Mouse (Mus musculus) thymus, adult 2 months (tissue): ENCODE data around the gene Mpp6. TPM values are rescaled to one million over a fixed set of nuclear protein-coding genes. Genes with fewer than 3 reads are reported as not detected.
A peak's percentile ranks its signal among the peaks of the same experiment; 100 is the strongest.

Experiments used
- DNase-seq: peaks from one replicate; pipeline ENCODE4 v3.0.0; 2021
- H3K27ac ChIP-seq: fragments of 200-500 bp; 2 replicates; pipeline ENCODE4 v1.5.1; 2012; ENCODE audit warnings: low read length, control low read depth; ENCODE audit not compliant: control insufficient read depth, insufficient read depth
- H3K27me3 ChIP-seq: fragments of 200-500 bp; 2 replicates; pipeline ENCODE4 v1.6.1; 2012; ENCODE audit warnings: mild to moderate bottlenecking, low read length, moderate library complexity, mixed read lengths; ENCODE audit not compliant: control insufficient read depth, insufficient read depth
- H3K36me3 ChIP-seq: fragments of 200-500 bp; 2 replicates; pipeline ENCODE4 v1.6.1; 2012; ENCODE audit warnings: mild to moderate bottlenecking, low read length, moderate library complexity; ENCODE audit not compliant: control insufficient read depth, insufficient read depth
- H3K4me1 ChIP-seq: fragments of 200-500 bp; replicated peaks from 2 replicates; pipeline ENCODE4 v1.6.1; 2012; ENCODE audit warnings: low read length; ENCODE audit not compliant: control insufficient read depth, insufficient read depth
- H3K4me3 ChIP-seq: fragments of 200-500 bp; 2 replicates; pipeline ENCODE4 v1.5.1; 2012; ENCODE audit warnings: mild to moderate bottlenecking, low read length, control low read depth, moderate library complexity; ENCODE audit not compliant: control insufficient read depth, insufficient read depth
- CTCF ChIP-seq: fragments of 200-500 bp; IDR thresholded peaks from 2 replicates; pipeline ENCODE4 v1.5.1; 2012; ENCODE audit warnings: mild to moderate bottlenecking, control low read depth, low read length, moderate library complexity, borderline replicate concordance; ENCODE audit not compliant: control insufficient read depth, poor library complexity, insufficient read depth; ENCODE audit errors: extremely low read depth
- POLR2A ChIP-seq: fragments of 200-500 bp; IDR thresholded peaks from 2 replicates; pipeline ENCODE4 v1.6.1; 2012; ENCODE audit warnings: mild to moderate bottlenecking, low read length, control low read depth, moderate library complexity; ENCODE audit not compliant: control insufficient read depth, poor library complexity, insufficient read depth; ENCODE audit errors: extremely low read depth
- WGBS: fragments of 180-500 bp; shearing (Covaris S2); methylation state at CpG from one replicate; pipeline ENCODE4 v1.1.7; 2018; 5-methylcytosine and 5-hydroxymethylcytosine counted together
- polyA plus RNA-seq: library from polyadenylated mRNA; depleted of rRNA; stranded (reverse); fragments of >200 nt; gene quantifications from 2 replicates; pipeline ENCODE4 v1.2.3, GENCODE M21; 2012

The Mpp6 gene
- polyA plus RNA-seq, 1 experiment, result 9.4 TPM

GRCm38 (mm10) chr6:50222351-50222750, 112.3 kb downstream of the Mpp6 start:
- Histone ChIP-seq H3K4me1 (peaks cover 4% of the 10 kb centered on the region; the same call in 1 of the 2 replicates), H3K27ac (no peak overlapping the region), H3K4me3 (no peak overlapping the region), H3K36me3 (no peaks in the 10 kb centered on the region), H3K27me3 (no peaks in the 10 kb centered on the region)
- no peak for DNase-seq
- TF ChIP-seq CTCF (no peak), POLR2A (no peak)
- WGBS, result 98% methylated on average over 5 of the region's 5 CpGs

GRCm38 (mm10) chr6:50222986-50223385, 112.9 kb downstream of the Mpp6 start:
- 14% methylated on average over 5 of the region's 5 CpGs for WGBS
- TF ChIP-seq CTCF (no peak), POLR2A (no peak)
- Histone ChIP-seq H3K4me1 (peaks cover 4% of the 10 kb centered on the region; the same call in 1 of the 2 replicates), H3K27me3 (no peaks in the 10 kb centered on the region), H3K27ac (no peak overlapping the region), H3K4me3 (no peak overlapping the region), H3K36me3 (no peaks in the 10 kb centered on the region)
- peak; percentile 23 for DNase-seq

- Histone ChIP-seq H3K27ac (no peak overlapping the region), H3K4me3 (no peak overlapping the region), H3K27me3 (no peaks in the 10 kb centered on the region), H3K36me3 (no peaks in the 10 kb centered on the region), H3K4me1 (peaks cover 4% of the 10 kb centered on the region; the same call in 1 of the 2 replicates)
- no peak for DNase-seq
- TF ChIP-seq CTCF, result no peak
- no peak for TF ChIP-seq POLR2A
- WGBS, result 94% methylated on average over 4 of the region's 4 CpGs
Observed at GRCm38 (mm10) chr6:50223606-50224005, 113.6 kb downstream of the Mpp6 start.

GRCm38 (mm10) chr6:50225232-50225631, 115.2 kb downstream of the Mpp6 start:
- H3K4me1 ChIP-seq, result peaks cover 4% of the 10 kb centered on the region; the same call in 1 of the 2 replicates
- H3K27me3 ChIP-seq, result no peaks in the 10 kb centered on the region
- no peak overlapping the region for H3K4me3 ChIP-seq
- 78% methylated on average over 5 of the region's 5 CpGs for WGBS
- no peak overlapping the region for H3K27ac ChIP-seq
- TF ChIP-seq POLR2A (no peak), CTCF (no peak)
- H3K36me3 ChIP-seq, result no peaks in the 10 kb centered on the region
- no peak for DNase-seq

GRCm38 (mm10) chr6:50228180-50228579, 118.1 kb downstream of the Mpp6 start:
- WGBS, result 76% methylated on average over 5 of the region's 5 CpGs
- H3K27me3 ChIP-seq, result no peaks in the 10 kb centered on the region
- H3K4me1 ChIP-seq, result no peaks in the 10 kb centered on the region
- no peak overlapping the region for H3K4me3 ChIP-seq
- H3K36me3 ChIP-seq, result no peaks in the 10 kb centered on the region
- H3K27ac ChIP-seq, result no peak overlapping the region
- no peak for DNase-seq
- TF ChIP-seq POLR2A, result no peak

- Histone ChIP-seq H3K36me3 (no peaks in the 10 kb centered on the region), H3K4me3 (no peak overlapping the region), H3K27me3 (no peaks in the 10 kb centered on the region), H3K4me1 (no peaks in the 10 kb centered on the region), H3K27ac (no peak overlapping the region)
- 96% methylated on average over 5 of the region's 5 CpGs for WGBS
- no peak for TF ChIP-seq POLR2A
- no peak for TF ChIP-seq CTCF
- DNase-seq, result no peak
Observed at GRCm38 (mm10) chr6:50231288-50231687, 121.2 kb downstream of the Mpp6 start.

GRCm38 (mm10) chr6:50232984-50233383, 122.9 kb downstream of the Mpp6 start:
- H3K4me1 ChIP-seq, result no peaks in the 10 kb centered on the region
- WGBS, result 38% methylated on average over 1 of the region's 1 CpGs
- DNase-seq, result no peak

More at GRCm38 (mm10) chr6:50232984-50233383, 122.9 kb downstream of the Mpp6 start:
- TF ChIP-seq POLR2A (no peak), CTCF (no peak)
- Histone ChIP-seq H3K4me3 (no peak overlapping the region), H3K27me3 (no peaks in the 10 kb centered on the region), H3K27ac (no peak overlapping the region), H3K36me3 (no peaks in the 10 kb centered on the region)
